Mouse (Mus musculus): ENCODE data around the gene Def8.

DNA sequence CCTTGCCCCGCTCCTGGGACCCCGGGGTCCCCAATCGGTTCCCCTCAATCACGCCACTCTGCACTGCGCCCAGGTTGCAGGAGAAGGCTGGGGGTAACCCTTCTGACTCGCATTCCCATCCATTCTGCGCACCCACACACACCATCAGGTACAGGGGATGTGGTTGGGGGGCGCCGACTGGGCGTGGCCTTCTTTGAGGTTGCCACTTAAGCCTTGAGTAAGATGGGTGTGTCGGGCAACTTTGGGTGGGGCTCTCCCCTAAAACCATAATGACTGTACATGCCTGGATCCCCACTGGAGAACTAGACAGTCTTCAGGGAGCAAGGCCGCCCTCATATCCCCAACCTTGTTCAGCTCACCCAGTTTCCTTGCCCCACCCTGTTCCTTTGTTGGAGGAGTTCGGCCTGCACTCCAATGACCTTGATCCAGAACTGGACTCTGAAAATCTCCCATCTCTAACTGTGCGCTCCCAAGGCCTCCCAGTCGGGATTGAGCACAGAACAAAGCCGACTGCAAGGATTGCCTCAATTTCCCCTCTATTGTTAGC is 11.5 kb upstream of the Def8 start:
- TF ChIP-seq CTCF (IDR thresholded peaks at IDR 0.05; ENCODE audit: low read depth, low read length) (no peak), POLR2A (IDR thresholded peaks at IDR 0.05; ENCODE audit: borderline replicate concordance, low read depth, low read length) (no peak)

All from bone marrow macrophage, adult 2 months (primary cell).